Mouse (Mus musculus) embryonic facial prominence, embryonic 13.5 days (tissue): ENCODE measurements around the gene Elf5. TPM values are rescaled to one million over a fixed set of nuclear protein-coding genes. Genes with fewer than 3 reads are reported as not detected.

Source experiments
- ATAC-seq: fragments of 200-750 bp; cut with Nextera tagmentation; 2 replicates; pipeline ENCODE4 v1.8.0; 2017; ENCODE audit warnings: low read depth; ENCODE audit not compliant: insufficient number of reproducible peaks, insufficient read depth, low FRiP score, low TSS enrichment
- H3K27ac ChIP-seq: fragments of 300-500 bp; sonication (generic); 2 replicates; pipeline ENCODE4 v1.5.1; 2015; ENCODE audit warnings: moderate library complexity, mild to moderate bottlenecking, inconsistent platforms
- H3K27me3 ChIP-seq: fragments of 300-500 bp; sonication (generic); 2 replicates; pipeline ENCODE4 v1.6.1; 2015; ENCODE audit warnings: mild to moderate bottlenecking, inconsistent platforms
- H3K36me3 ChIP-seq: fragments of 300-500 bp; sonication (generic); 2 replicates; pipeline ENCODE4 v1.6.1; 2015; ENCODE audit warnings: mild to moderate bottlenecking, inconsistent platforms
- H3K4me1 ChIP-seq: fragments of 300-500 bp; sonication (generic); 2 replicates; pipeline ENCODE4 v1.6.1; 2015; ENCODE audit warnings: inconsistent platforms
- H3K4me2 ChIP-seq: fragments of 300-500 bp; sonication (generic); 2 replicates; pipeline ENCODE4 v1.6.1; 2015; ENCODE audit warnings: moderate library complexity, mild to moderate bottlenecking, inconsistent platforms
- H3K4me3 ChIP-seq: fragments of 300-500 bp; sonication (generic); 2 replicates; pipeline ENCODE4 v1.5.1; 2015; ENCODE audit warnings: mild to moderate bottlenecking, inconsistent platforms
- H3K9ac ChIP-seq: fragments of 300-500 bp; sonication (generic); 2 replicates; pipeline ENCODE4 v1.6.1; 2015; ENCODE audit warnings: mild to moderate bottlenecking, inconsistent platforms
- H3K9me3 ChIP-seq: fragments of 300-500 bp; sonication (generic); 2 replicates; pipeline ENCODE4 v1.6.1; 2016; ENCODE audit warnings: inconsistent platforms
- WGBS: fragments of 180-500 bp; shearing (Covaris S2); methylation state at CpG from one replicate; pipeline ENCODE4 v1.1.7; 2015; ENCODE audit warnings: mixed read lengths; 5-methylcytosine and 5-hydroxymethylcytosine counted together
- polyA plus RNA-seq: library from polyadenylated mRNA; unstranded; fragments of >200 nt; fragmentation: Nextera tagmentation; extraction: Ambion mirVana; gene quantifications from 2 replicates; pipeline ENCODE4 v1.2.1, GENCODE M21; 2015

Gene Elf5
- polyA plus RNA-seq, 1 experiment from 2014 or later = 1.9 TPM

GRCm38 (mm10) chr2:103439071-103439622, 27.7 kb downstream of the Elf5 start:
- 90% methylated on average over 11 of the region's 11 CpGs for WGBS
- no peak for ATAC-seq
- Histone ChIP-seq H3K4me2 (no peak overlapping the region), H3K9me3 (no peaks in the 10 kb centered on the region), H3K27ac (no peak overlapping the region), H3K36me3 (no peaks in the 10 kb centered on the region), H3K27me3 (no peaks in the 10 kb centered on the region; the same call in 1 of the 2 replicates), H3K9ac (no peak overlapping the region), H3K4me1 (peaks cover 4% of the 10 kb centered on the region; the same call in 1 of the 2 replicates), H3K4me3 (no peak overlapping the region)

- peak overlapping the region; percentile 49 for H3K4me2 ChIP-seq
- H3K27me3 ChIP-seq = no peaks in the 10 kb centered on the region; the same call in 1 of the 2 replicates
- H3K4me1 ChIP-seq = peaks cover 4% of the 10 kb centered on the region; the same call in 1 of the 2 replicates
- no peaks in the 10 kb centered on the region for H3K9me3 ChIP-seq
- H3K9ac ChIP-seq = peak overlapping the region; percentile 45; the same call in 1 of the 2 replicates
- peak overlapping the region; percentile 22 for H3K4me3 ChIP-seq
- no peak overlapping the region for H3K27ac ChIP-seq
- 7% methylated on average over 12 of the region's 12 CpGs for WGBS
- ATAC-seq = no peak
- H3K36me3 ChIP-seq = no peaks in the 10 kb centered on the region
Observed at GRCm38 (mm10) chr2:103439710-103440109, 28.2 kb downstream of the Elf5 start.

GRCm38 (mm10) chr2:103445776-103446175, 34.3 kb downstream of the Elf5 start:
- Histone ChIP-seq H3K27me3 (no peaks in the 10 kb centered on the region; the same call in 1 of the 2 replicates), H3K4me1 (no peaks in the 10 kb centered on the region), H3K4me2 (no peak overlapping the region), H3K9me3 (no peaks in the 10 kb centered on the region), H3K4me3 (no peak overlapping the region), H3K9ac (no peak overlapping the region), H3K36me3 (no peaks in the 10 kb centered on the region), H3K27ac (no peak overlapping the region)
- ATAC-seq = no peak
- WGBS = 64% methylated on average over 6 of the region's 6 CpGs

GRCm38 (mm10) chr2:103446326-103446725, 34.8 kb downstream of the Elf5 start:
- no peak overlapping the region for H3K9ac ChIP-seq
- no peak overlapping the region for H3K4me3 ChIP-seq
- H3K36me3 ChIP-seq = no peaks in the 10 kb centered on the region
- H3K27me3 ChIP-seq = no peaks in the 10 kb centered on the region; the same call in 1 of the 2 replicates
- ATAC-seq = no peak
- H3K27ac ChIP-seq = no peak overlapping the region
- H3K4me2 ChIP-seq = no peak overlapping the region
- no peaks in the 10 kb centered on the region for H3K4me1 ChIP-seq
- no peaks in the 10 kb centered on the region for H3K9me3 ChIP-seq
- 82% methylated on average over 6 of the region's 6 CpGs for WGBS

GRCm38 (mm10) chr2:103448947-103449560, 37.6 kb downstream of the Elf5 start:
- Histone ChIP-seq H3K4me1 (no peaks in the 10 kb centered on the region), H3K4me2 (no peak overlapping the region), H3K27me3 (no peaks in the 10 kb centered on the region), H3K27ac (no peak overlapping the region), H3K36me3 (peaks cover 14% of the 10 kb centered on the region), H3K4me3 (no peak overlapping the region), H3K9ac (no peak overlapping the region), H3K9me3 (no peaks in the 10 kb centered on the region)
- WGBS = 55% methylated on average over 14 of the region's 14 CpGs
- ATAC-seq = no peak

GRCm38 (mm10) chr2:103449813-103450212, 38.3 kb downstream of the Elf5 start:
- H3K9ac ChIP-seq = no peak overlapping the region
- no peaks in the 10 kb centered on the region for H3K27me3 ChIP-seq
- H3K4me3 ChIP-seq = no peak overlapping the region
- 71% methylated on average over 7 of the region's 7 CpGs for WGBS
- H3K27ac ChIP-seq = no peak overlapping the region
- H3K4me1 ChIP-seq = no peaks in the 10 kb centered on the region
- H3K9me3 ChIP-seq = no peaks in the 10 kb centered on the region
- H3K36me3 ChIP-seq = peaks cover 21% of the 10 kb centered on the region
- H3K4me2 ChIP-seq = no peak overlapping the region
- no peak for ATAC-seq

GRCm38 (mm10) chr2:103450267-103450666, 38.8 kb downstream of the Elf5 start:
- H3K4me1 ChIP-seq = no peaks in the 10 kb centered on the region
- no peak for ATAC-seq
- H3K4me2 ChIP-seq = no peak overlapping the region
- no peak overlapping the region for H3K9ac ChIP-seq
- H3K4me3 ChIP-seq = no peak overlapping the region
- peaks cover 26% of the 10 kb centered on the region for H3K36me3 ChIP-seq
- WGBS = 90% methylated on average over 8 of the region's 8 CpGs
- no peak overlapping the region for H3K27ac ChIP-seq
- H3K27me3 ChIP-seq = no peaks in the 10 kb centered on the region
- H3K9me3 ChIP-seq = no peaks in the 10 kb centered on the region

GRCm38 (mm10) chr2:103452550-103452949, 41.1 kb downstream of the Elf5 start:
- ATAC-seq = no peak
- H3K4me2 ChIP-seq = no peak overlapping the region
- no peak overlapping the region for H3K9ac ChIP-seq
- H3K27me3 ChIP-seq = no peaks in the 10 kb centered on the region
- H3K9me3 ChIP-seq = no peaks in the 10 kb centered on the region
- no peak overlapping the region for H3K4me3 ChIP-seq
- no peak overlapping the region for H3K27ac ChIP-seq
- no peaks in the 10 kb centered on the region for H3K4me1 ChIP-seq
- 86% methylated on average over 5 of the region's 5 CpGs for WGBS
- peaks cover 42% of the 10 kb centered on the region for H3K36me3 ChIP-seq

- Histone ChIP-seq H3K27ac (no peak overlapping the region), H3K27me3 (no peaks in the 10 kb centered on the region), H3K4me1 (no peaks in the 10 kb centered on the region), H3K4me3 (no peak overlapping the region), H3K9ac (no peak overlapping the region), H3K9me3 (no peaks in the 10 kb centered on the region), H3K36me3 (peaks cover 68% of the 10 kb centered on the region), H3K4me2 (no peak overlapping the region)
- 94% methylated on average over 7 of the region's 7 CpGs for WGBS
- ATAC-seq = no peak
Observed at GRCm38 (mm10) chr2:103455748-103456147, 44.3 kb downstream of the Elf5 start.

GRCm38 (mm10) chr2:103456646-103457045, 45.2 kb downstream of the Elf5 start:
- H3K36me3 ChIP-seq = peaks cover 68% of the 10 kb centered on the region
- no peak for ATAC-seq
- no peaks in the 10 kb centered on the region for H3K9me3 ChIP-seq
- no peak overlapping the region for H3K4me2 ChIP-seq
- H3K9ac ChIP-seq = no peak overlapping the region
- H3K27me3 ChIP-seq = no peaks in the 10 kb centered on the region
- no peak overlapping the region for H3K27ac ChIP-seq
- H3K4me1 ChIP-seq = peaks cover 6% of the 10 kb centered on the region
- WGBS = 18% methylated on average over 10 of the region's 10 CpGs
- no peak overlapping the region for H3K4me3 ChIP-seq

- Histone ChIP-seq H3K4me1 (peaks cover 11% of the 10 kb centered on the region), H3K9me3 (no peaks in the 10 kb centered on the region), H3K27me3 (no peaks in the 10 kb centered on the region), H3K9ac (no peak overlapping the region), H3K4me3 (no peak overlapping the region), H3K4me2 (no peak overlapping the region), H3K36me3 (peaks cover 68% of the 10 kb centered on the region), H3K27ac (no peak overlapping the region)
- 84% methylated on average over 5 of the region's 5 CpGs for WGBS
- ATAC-seq = no peak
Observed at GRCm38 (mm10) chr2:103457048-103457447, 45.6 kb downstream of the Elf5 start.

GRCm38 (mm10) chr2:103457628-103458027, 46.1 kb downstream of the Elf5 start:
- Histone ChIP-seq H3K27ac (no peak overlapping the region), H3K4me2 (no peak overlapping the region), H3K27me3 (no peaks in the 10 kb centered on the region), H3K4me1 (peaks cover 14% of the 10 kb centered on the region), H3K9me3 (no peaks in the 10 kb centered on the region), H3K9ac (no peak overlapping the region), H3K4me3 (no peak overlapping the region), H3K36me3 (peaks cover 64% of the 10 kb centered on the region)
- ATAC-seq = no peak
- 93% methylated on average over 7 of the region's 7 CpGs for WGBS
